Comparison of ENCODE assay signal across 24 mouse cellular contexts in the genomic region with DNA sequence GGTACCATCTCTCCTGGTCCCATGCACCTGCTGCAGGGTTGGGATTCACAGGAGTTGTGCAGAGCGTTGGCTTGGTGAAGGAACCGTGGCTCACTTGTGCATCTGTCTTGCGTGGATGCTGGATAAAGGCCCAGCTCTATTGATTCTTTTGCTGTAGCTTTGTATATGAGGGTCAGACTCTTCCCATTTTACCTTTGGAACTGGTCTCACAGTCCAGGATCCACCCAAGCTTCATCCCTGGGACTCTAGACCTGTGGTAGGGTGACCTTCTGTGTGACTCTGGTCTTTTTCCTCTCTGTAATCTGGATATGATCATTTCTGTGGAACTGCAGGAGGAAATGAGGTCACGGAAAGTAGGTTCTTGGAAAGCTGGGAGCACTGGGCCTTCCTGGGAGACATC. TPM values are rescaled to one million over a fixed set of nuclear protein-coding genes. Genes with fewer than 3 reads are reported as not detected.
A peak's percentile ranks its signal among the peaks of the same experiment; 100 is the strongest.
DNase-seq lines count a peak whose midpoint lies in the region; ATAC-seq and TF ChIP-seq lines count a peak whose summit lies in the region.
"Had no signal": no experiment of that assay in that cellular context is flagged by ENCODE, and none has a peak within 500 bp of the region (broad histone marks: within the 10 kb centered on the region; RNA-seq: fewer than 3 reads in every experiment).

No protein-coding gene starts in this region.

- H3K27me3 ChIP-seq in hindbrain, embryonic 13.5 days = no peaks in the 10 kb centered on the region
- H3K27me3 ChIP-seq in hindbrain, embryonic 11.5 days (ENCODE audit: control insufficient read depth, insufficient read depth, low read length) = no peaks in the 10 kb centered on the region
- no peaks in the 10 kb centered on the region for H3K27me3 ChIP-seq in liver, adult 2 months (ENCODE audit: control insufficient read depth, insufficient read depth, low read length)
- no peaks in the 10 kb centered on the region for H3K27me3 ChIP-seq in liver, embryonic 11.5 days (replicated peaks; ENCODE audit: control insufficient read depth, insufficient read depth, low read length)
- no peaks in the 10 kb centered on the region for H3K27me3 ChIP-seq in liver, postnatal 0 days (ENCODE audit: insufficient read depth, low read length)
- H3K27me3 ChIP-seq: CH12.LX; embryonic facial prominence, embryonic 12.5 days; forebrain, embryonic 13.5 days; forebrain, embryonic 15.5 days; Patski had no signal

- no peak overlapping the region for H3K4me2 ChIP-seq in hindbrain, embryonic 13.5 days
- no peak overlapping the region for H3K4me2 ChIP-seq in hindbrain, embryonic 11.5 days (replicated peaks; ENCODE audit: low read depth, low read length)
- H3K4me2 ChIP-seq in liver, embryonic 11.5 days = no peak overlapping the region
- no peak overlapping the region for H3K4me2 ChIP-seq in liver, postnatal 0 days (ENCODE audit: low read depth, low read length)
- H3K4me2 ChIP-seq: embryonic facial prominence, embryonic 12.5 days; forebrain, embryonic 13.5 days; forebrain, embryonic 15.5 days had no signal

- TF ChIP-seq CTCF in liver, adult 2 months (IDR thresholded peaks at IDR 0.05; ENCODE audit: low read depth, low read length) = no peak
- no peak for TF ChIP-seq CTCF in liver, postnatal 0 days (IDR thresholded peaks at IDR 0.05; ENCODE audit: low read depth)

- 95% methylated on average over 4 of the region's 4 CpGs for WGBS in hindbrain, embryonic 13.5 days
- WGBS in hindbrain, embryonic 11.5 days = 94% methylated on average over 4 of the region's 4 CpGs
- WGBS in liver, adult 2 months = 23% methylated on average over 4 of the region's 4 CpGs
- WGBS in liver, embryonic 11.5 days = 94% methylated on average over 4 of the region's 4 CpGs
- WGBS in liver, postnatal 0 days (ENCODE audit: insufficient replicate concordance) = 74% methylated on average over 4 of the region's 4 CpGs

- no peaks in the 10 kb centered on the region for H3K9me3 ChIP-seq in hindbrain, embryonic 13.5 days
- H3K9me3 ChIP-seq in hindbrain, embryonic 11.5 days (ENCODE audit: control insufficient read depth, low read length) = no peaks in the 10 kb centered on the region
- H3K9me3 ChIP-seq in liver, embryonic 11.5 days (ENCODE audit: control insufficient read depth, low read length) = no peaks in the 10 kb centered on the region
- no peaks in the 10 kb centered on the region for H3K9me3 ChIP-seq in liver, postnatal 0 days (ENCODE audit: low read length)
- H3K9me3 ChIP-seq: embryonic facial prominence, embryonic 10.5 days; embryonic facial prominence, embryonic 12.5 days; forebrain, embryonic 13.5 days; forebrain, embryonic 15.5 days; G1E had no signal

- no peak for DNase-seq in hindbrain, embryonic 11.5 days (ENCODE audit: low spot score)
- peak; percentile 92 for DNase-seq in liver, adult 2 months (ENCODE audit: extremely low read depth, low read depth, low spot score)
- DNase-seq in liver, embryonic 11.5 days (ENCODE audit: low spot score) = no peak
- DNase-seq in liver, postnatal 0 days = no peak
- DNase-seq in liver = no peak
- DNase-seq: adrenal gland, adult 8-10 months; adrenal gland, postnatal 14 days; adrenal gland, postnatal 36 days; B cell, adult 2 months; cerebellum, adult 11-12 months; cerebellum, adult 2 months; cerebellum, adult 9-10 months; cerebellum, postnatal 10 days; cerebellum, postnatal 25 days had no signal

- TF ChIP-seq POLR2A in liver, adult 2 months (IDR thresholded peaks at IDR 0.05; ENCODE audit: extremely low read depth, insufficient read depth, low read length) = no peak

- TF ChIP-seq EP300 in liver, postnatal 0 days (IDR thresholded peaks at IDR 0.05; ENCODE audit: low read depth) = no peak

- no peak for ATAC-seq in hindbrain, embryonic 13.5 days (ENCODE audit: low FRiP score)
- no peak for ATAC-seq in hindbrain, embryonic 11.5 days (ENCODE audit: low FRiP score)
- ATAC-seq in liver, embryonic 11.5 days (replicated peaks; ENCODE audit: low FRiP score) = no peak
- peak; percentile 69; the same call in 1 of the 2 replicates for ATAC-seq in liver, postnatal 0 days
- ATAC-seq: activated CD4-positive, CD25-positive, alpha-beta regulatory T cell, adult 4 months; CD4-positive, CD25-positive, alpha-beta regulatory T cell, adult 4 months; forebrain, embryonic 13.5 days; forebrain, embryonic 15.5 days; Patski had no signal

- no peak overlapping the region for H3K4me3 ChIP-seq in hindbrain, embryonic 13.5 days
- H3K4me3 ChIP-seq in hindbrain, embryonic 11.5 days (ENCODE audit: low read depth, low read length) = no peak overlapping the region
- H3K4me3 ChIP-seq in liver, adult 2 months (ENCODE audit: insufficient read depth, low read depth, low read length) = no peak overlapping the region
- H3K4me3 ChIP-seq in liver, embryonic 11.5 days (ENCODE audit: low read depth, low read length) = no peak overlapping the region
- no peak overlapping the region for H3K4me3 ChIP-seq in liver, postnatal 0 days (ENCODE audit: low read depth, low read length)
- H3K4me3 ChIP-seq: embryonic facial prominence, embryonic 10.5 days; embryonic facial prominence, embryonic 12.5 days; forebrain, embryonic 13.5 days; forebrain, embryonic 15.5 days had no signal

- no peak overlapping the region for H3K27ac ChIP-seq in hindbrain, embryonic 13.5 days
- no peak overlapping the region for H3K27ac ChIP-seq in hindbrain, embryonic 11.5 days (ENCODE audit: low read depth, low read length)
- peak overlapping the region; percentile 82 for H3K27ac ChIP-seq in liver, adult 2 months (replicated peaks; ENCODE audit: insufficient read depth, low read depth, low read length)
- no peak overlapping the region for H3K27ac ChIP-seq in liver, embryonic 11.5 days (ENCODE audit: low read depth, low read length)
- 0 out of 2 replicates have a peak overlapping the region, but pooled peaks have one; percentile 26 for H3K27ac ChIP-seq in liver, postnatal 0 days (ENCODE audit: low read depth)
- H3K27ac ChIP-seq: embryonic facial prominence, embryonic 10.5 days; embryonic facial prominence, embryonic 12.5 days; forebrain, embryonic 13.5 days; forebrain, embryonic 15.5 days had no signal

- no peaks in the 10 kb centered on the region; the same call in 1 of the 2 replicates for H3K4me1 ChIP-seq in hindbrain, embryonic 13.5 days (replicated peaks)
- H3K4me1 ChIP-seq in hindbrain, embryonic 11.5 days (replicated peaks; ENCODE audit: control insufficient read depth, insufficient read depth, low read length) = no peaks in the 10 kb centered on the region
- H3K4me1 ChIP-seq in liver, adult 2 months (ENCODE audit: control insufficient read depth, insufficient read depth, low read length) = peaks cover 26% of the 10 kb centered on the region
- H3K4me1 ChIP-seq in liver, embryonic 11.5 days (replicated peaks; ENCODE audit: control insufficient read depth, insufficient read depth, low read length) = no peaks in the 10 kb centered on the region
- peaks cover 7% of the 10 kb centered on the region; the same call in 1 of the 2 replicates for H3K4me1 ChIP-seq in liver, postnatal 0 days (ENCODE audit: insufficient read depth)
- H3K4me1 ChIP-seq: embryonic facial prominence, embryonic 10.5 days; embryonic facial prominence, embryonic 12.5 days; forebrain, embryonic 13.5 days; forebrain, embryonic 15.5 days had no signal

- H3K9ac ChIP-seq in hindbrain, embryonic 13.5 days = 0 out of 2 replicates have a peak overlapping the region, but pooled peaks have one; percentile 35
- no peak overlapping the region for H3K9ac ChIP-seq in hindbrain, embryonic 11.5 days (ENCODE audit: low read depth, low read length)
- no peak overlapping the region for H3K9ac ChIP-seq in liver, adult 2 months (ENCODE audit: low read depth, low read length)
- no peak overlapping the region for H3K9ac ChIP-seq in liver, embryonic 11.5 days (ENCODE audit: low read depth, low read length)
- no peak overlapping the region for H3K9ac ChIP-seq in liver, postnatal 0 days (replicated peaks)
- H3K9ac ChIP-seq: embryonic facial prominence, embryonic 12.5 days; forebrain, embryonic 13.5 days; forebrain, embryonic 15.5 days had no signal

- peaks cover 91% of the 10 kb centered on the region for H3K36me3 ChIP-seq in hindbrain, embryonic 13.5 days
- H3K36me3 ChIP-seq in hindbrain, embryonic 11.5 days (ENCODE audit: control insufficient read depth, insufficient read depth, low read length) = peaks cover 16% of the 10 kb centered on the region
- H3K36me3 ChIP-seq in liver, adult 2 months (ENCODE audit: control insufficient read depth, insufficient read depth, low read length) = peaks cover 30% of the 10 kb centered on the region
- H3K36me3 ChIP-seq in liver, embryonic 11.5 days (ENCODE audit: control insufficient read depth, insufficient read depth, low read length) = peaks cover 47% of the 10 kb centered on the region
- peaks cover 68% of the 10 kb centered on the region for H3K36me3 ChIP-seq in liver, postnatal 0 days (replicated peaks; ENCODE audit: insufficient read depth, low read length)

- no peaks in the 10 kb centered on the region for H3K79me2 ChIP-seq in liver, adult 2 months (ENCODE audit: control insufficient read depth, insufficient read depth, low read length)

RNA-seq across cellular contexts. Expression of a gene that starts 10.9 kb away (rescaled TPM):
- polyA plus RNA-seq in hindbrain, embryonic 13.5 days (2015; fragmentation: Nextera tagmentation; extraction: Ambion mirVana) = 11.9 and 14.6 TPM in 2 replicates
- polyA plus RNA-seq in hindbrain, embryonic 11.5 days (2014; fragmentation: Nextera tagmentation; extraction: Ambion mirVana) = 16.3 and 20.6 TPM in 2 replicates
- 25.8 and 26.6 TPM in 2 replicates for total RNA-seq in liver, adult 2 months (2014; rRNA removed)
- polyA plus RNA-seq in liver, adult 2 months (2012; rRNA removed) = 36.3 and 42.6 TPM in 2 replicates
- 6.9 and 9.2 TPM in 2 replicates for polyA plus RNA-seq in liver, embryonic 11.5 days (2014; fragmentation: Nextera tagmentation; extraction: Ambion mirVana)
- polyA plus RNA-seq in liver, postnatal 0 days (2015; fragmentation: Nextera tagmentation; extraction: Ambion mirVana) = 1.8 and 2.0 TPM in 2 replicates

RNA-seq across cellular contexts. Expression of a gene that starts 20.1 kb away (rescaled TPM):
- 14.1 and 15.2 TPM in 2 replicates for polyA plus RNA-seq in hindbrain, embryonic 13.5 days (2015; fragmentation: Nextera tagmentation; extraction: Ambion mirVana)
- polyA plus RNA-seq in hindbrain, embryonic 11.5 days (2014; fragmentation: Nextera tagmentation; extraction: Ambion mirVana) = 6.5 and 9.3 TPM in 2 replicates
- total RNA-seq in liver, adult 2 months (2014; rRNA removed) = 7.1 and 9.5 TPM in 2 replicates
- 25.4 and 27.1 TPM in 2 replicates for polyA plus RNA-seq in liver, adult 2 months (2012; rRNA removed)
- 4.7 and 6.2 TPM in 2 replicates for polyA plus RNA-seq in liver, embryonic 11.5 days (2014; fragmentation: Nextera tagmentation; extraction: Ambion mirVana)
- polyA plus RNA-seq in liver, postnatal 0 days (2015; fragmentation: Nextera tagmentation; extraction: Ambion mirVana) = 1.6 and 1.8 TPM in 2 replicates

RNA-seq across cellular contexts. Expression of a gene that starts 26.9 kb away (rescaled TPM):
- polyA plus RNA-seq in hindbrain, embryonic 13.5 days (2015; fragmentation: Nextera tagmentation; extraction: Ambion mirVana) = 14.3 and 19.3 TPM in 2 replicates
- 15.3 and 15.6 TPM in 2 replicates for polyA plus RNA-seq in hindbrain, embryonic 11.5 days (2014; fragmentation: Nextera tagmentation; extraction: Ambion mirVana)
- 78.7 and 101 TPM in 2 replicates for total RNA-seq in liver, adult 2 months (2014; rRNA removed)
- polyA plus RNA-seq in liver, adult 2 months (2012; rRNA removed) = 122 and 132 TPM in 2 replicates
- polyA plus RNA-seq in liver, embryonic 11.5 days (2014; fragmentation: Nextera tagmentation; extraction: Ambion mirVana) = 27.1 and 29.1 TPM in 2 replicates
- polyA plus RNA-seq in liver, postnatal 0 days (2015; fragmentation: Nextera tagmentation; extraction: Ambion mirVana) = 51.2 and 56.3 TPM in 2 replicates

RNA-seq across cellular contexts. Expression of a gene that starts 33.8 kb away (rescaled TPM):
- polyA plus RNA-seq in hindbrain, embryonic 13.5 days (2015; fragmentation: Nextera tagmentation; extraction: Ambion mirVana) = 58.1 and 58.4 TPM in 2 replicates
- 62.1 and 65.9 TPM in 2 replicates for polyA plus RNA-seq in hindbrain, embryonic 11.5 days (2014; fragmentation: Nextera tagmentation; extraction: Ambion mirVana)
- 12.9 and 13.1 TPM in 2 replicates for total RNA-seq in liver, adult 2 months (2014; rRNA removed)
- polyA plus RNA-seq in liver, adult 2 months (2012; rRNA removed) = 14.0 and 14.9 TPM in 2 replicates
- polyA plus RNA-seq in liver, embryonic 11.5 days (2014; fragmentation: Nextera tagmentation; extraction: Ambion mirVana) = 85.0 and 87.2 TPM in 2 replicates
- polyA plus RNA-seq in liver, postnatal 0 days (2015; fragmentation: Nextera tagmentation; extraction: Ambion mirVana) = 12.8 and 13.7 TPM in 2 replicates

RNA-seq across cellular contexts. Expression of a gene that starts 51.0 kb away (rescaled TPM):
- 24.2 TPM in 2 replicates for polyA plus RNA-seq in hindbrain, embryonic 13.5 days (2015; fragmentation: Nextera tagmentation; extraction: Ambion mirVana)
- polyA plus RNA-seq in hindbrain, embryonic 11.5 days (2014; fragmentation: Nextera tagmentation; extraction: Ambion mirVana) = 27.4 and 32.2 TPM in 2 replicates
- 16.8 and 26.1 TPM in 2 replicates for total RNA-seq in liver, adult 2 months (2014; rRNA removed)
- 48.9 and 53.4 TPM in 2 replicates for polyA plus RNA-seq in liver, adult 2 months (2012; rRNA removed)
- 51.9 and 53.7 TPM in 2 replicates for polyA plus RNA-seq in liver, embryonic 11.5 days (2014; fragmentation: Nextera tagmentation; extraction: Ambion mirVana)
- 25.1 and 27.0 TPM in 2 replicates for polyA plus RNA-seq in liver, postnatal 0 days (2015; fragmentation: Nextera tagmentation; extraction: Ambion mirVana)

Comparison
In these comparisons a context has a peak if more than half of its experiments do, and no peak if none do; other contexts are left out.
1. H3K27ac ChIP-seq: peak in liver, adult 2 months (single experiment) and liver, postnatal 0 days (single experiment); none in hindbrain, embryonic 13.5 days (single experiment), hindbrain, embryonic 11.5 days (single experiment) and liver, embryonic 11.5 days (single experiment).